Mouse (Mus musculus) heart, embryonic 16.5 days (tissue): ENCODE measurements around the gene Dgkh. TPM values are rescaled to one million over a fixed set of nuclear protein-coding genes. Genes with fewer than 3 reads are reported as not detected.
"Not testable (repeated sequence)": the region's sequence is repeated elsewhere in the genome, so short reads cannot be mapped to it uniquely, and the experiment has no call there.

Source experiments
- ATAC-seq: fragments of 200-750 bp; cut with Nextera tagmentation; replicated peaks from 2 replicates; pipeline ENCODE4 v1.8.0; 2017; ENCODE audit warnings: moderate number of reproducible peaks; ENCODE audit not compliant: insufficient read depth, low FRiP score; ENCODE audit errors: extremely low read depth
- H3K27ac ChIP-seq: fragments of 300-500 bp; sonication (generic); 2 replicates; pipeline ENCODE4 v1.5.1; 2014; ENCODE audit warnings: mild to moderate bottlenecking, low read length, control low read depth, moderate library complexity
- H3K27me3 ChIP-seq: fragments of 300-500 bp; sonication (generic); 2 replicates; pipeline ENCODE4 v1.6.1; 2014; ENCODE audit warnings: low read length, mixed read lengths; ENCODE audit not compliant: control insufficient read depth, insufficient read depth
- H3K36me3 ChIP-seq: fragments of 300-500 bp; sonication (generic); 2 replicates; pipeline ENCODE4 v1.6.1; 2014; ENCODE audit not compliant: control insufficient read depth, insufficient read depth
- H3K4me1 ChIP-seq: fragments of 300-500 bp; sonication (generic); 2 replicates; pipeline ENCODE4 v1.6.1; 2014; ENCODE audit warnings: low read length, mixed read lengths; ENCODE audit not compliant: control insufficient read depth, insufficient read depth
- H3K4me2 ChIP-seq: fragments of 300-500 bp; sonication (generic); 2 replicates; pipeline ENCODE4 v1.6.1; 2014; ENCODE audit warnings: low read depth, mild to moderate bottlenecking, control low read depth, low read length
- H3K4me3 ChIP-seq: fragments of 300-500 bp; sonication (generic); 2 replicates; pipeline ENCODE4 v1.5.1; 2014; ENCODE audit warnings: mild to moderate bottlenecking, control low read depth, low read length
- H3K9ac ChIP-seq: fragments of 300-500 bp; sonication (generic); 2 replicates; pipeline ENCODE4 v1.6.1; 2014; ENCODE audit warnings: low read length, control low read depth
- H3K9me3 ChIP-seq: fragments of 300-500 bp; sonication (generic); replicated peaks from 2 replicates; pipeline ENCODE4 v1.6.1; 2016; ENCODE audit warnings: low read length; ENCODE audit not compliant: control insufficient read depth
- WGBS: fragments of 180-500 bp; shearing (Covaris S2); extraction: QIAGEN DNeasy Blood & Tissue Kit; methylation state at CpG from one replicate; pipeline ENCODE4 v1.1.7; 2014; 5-methylcytosine and 5-hydroxymethylcytosine counted together
- polyA plus RNA-seq: library from polyadenylated mRNA; unstranded; fragments of >200 nt; fragmentation: Nextera tagmentation; extraction: Ambion mirVana; gene quantifications from 2 replicates; pipeline ENCODE4 v1.2.1, GENCODE M21; 2015

Dgkh gene
- polyA plus RNA-seq, 1 experiment from 2014 or later, result 1.1 TPM

- H3K4me3 ChIP-seq, result no peak overlapping the region
- 77% methylated on average over 2 of the region's 2 CpGs for WGBS
- no peak overlapping the region for H3K9ac ChIP-seq
- no peaks in the 10 kb centered on the region for H3K9me3 ChIP-seq
- no peaks in the 10 kb centered on the region for H3K4me1 ChIP-seq
- no peak overlapping the region for H3K4me2 ChIP-seq
- H3K27me3 ChIP-seq, result no peaks in the 10 kb centered on the region
- H3K36me3 ChIP-seq, result no peaks in the 10 kb centered on the region
- no peak overlapping the region for H3K27ac ChIP-seq
- no peak for ATAC-seq
Measured at GRCm38 (mm10) chr14:78748692-78749091, 16.1 kb upstream of the Dgkh start.

- WGBS, result 40% methylated on average over 14 of the region's 14 CpGs
Measured at GRCm38 (mm10) chr14:78747969-78748651, 15.5 kb upstream of the Dgkh start.

DNA sequence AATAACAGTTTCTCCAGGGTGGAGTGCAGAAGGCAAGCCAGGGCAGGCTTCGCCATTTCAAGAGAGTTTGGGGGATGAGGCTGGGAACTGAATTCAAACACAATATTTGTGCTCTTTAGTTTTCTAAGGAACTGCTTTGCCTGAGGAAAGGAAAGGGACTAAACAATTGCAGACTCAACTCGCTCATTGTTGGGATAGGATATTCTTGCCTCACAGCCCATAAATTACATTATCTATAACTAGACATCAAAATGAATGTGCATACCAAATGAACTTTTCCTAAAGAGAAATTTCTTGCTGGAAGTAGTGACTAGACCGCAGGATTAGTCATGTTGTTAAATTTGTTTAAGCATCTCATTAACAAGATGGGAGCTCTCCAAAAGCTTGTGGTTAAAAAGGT lies 14.9 kb upstream of the Dgkh start:
- H3K36me3 ChIP-seq, result no peaks in the 10 kb centered on the region
- H3K27ac ChIP-seq, result no peak overlapping the region
- H3K9ac ChIP-seq, result no peak overlapping the region
- ATAC-seq, result no peak
- no peaks in the 10 kb centered on the region for H3K4me1 ChIP-seq
- no peak overlapping the region for H3K4me3 ChIP-seq
- no peaks in the 10 kb centered on the region for H3K27me3 ChIP-seq
- 85% methylated on average over 3 of the region's 3 CpGs for WGBS
- H3K4me2 ChIP-seq, result no peak overlapping the region
- H3K9me3 ChIP-seq, result no peaks in the 10 kb centered on the region

More at GRCm38 (mm10) chr14:78747969-78748651, 15.5 kb upstream of the Dgkh start:
- no peak overlapping the region for H3K9ac ChIP-seq
- no peaks in the 10 kb centered on the region for H3K4me1 ChIP-seq
- no peak overlapping the region for H3K4me2 ChIP-seq
- no peak for ATAC-seq
- no peak overlapping the region for H3K4me3 ChIP-seq
- no peaks in the 10 kb centered on the region for H3K36me3 ChIP-seq
- no peaks in the 10 kb centered on the region for H3K9me3 ChIP-seq
- no peaks in the 10 kb centered on the region for H3K27me3 ChIP-seq
- no peak overlapping the region for H3K27ac ChIP-seq

DNA sequence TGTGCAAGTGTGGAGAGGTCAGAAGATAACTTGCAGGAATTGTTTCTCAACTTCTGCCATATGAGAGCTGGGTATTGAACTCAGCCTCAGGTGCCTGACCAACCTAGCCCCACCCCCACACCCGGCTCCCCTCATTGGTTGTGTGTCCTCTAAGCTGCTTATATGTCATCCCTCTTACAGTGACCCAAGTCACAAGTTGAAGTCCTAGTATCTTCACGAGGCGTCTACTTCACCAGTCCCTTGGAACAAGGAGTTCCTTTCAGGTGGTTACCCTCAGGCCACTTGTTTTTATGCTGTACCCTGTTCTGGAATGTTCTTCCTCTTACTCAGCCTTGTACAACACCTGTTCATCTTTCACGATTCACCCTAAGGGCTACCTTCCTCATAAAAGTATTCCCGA lies 2.0 kb upstream of the Dgkh start:
- H3K27me3 ChIP-seq, result no peaks in the 10 kb centered on the region; the same call in 1 of the 2 replicates
- no peaks in the 10 kb centered on the region for H3K36me3 ChIP-seq
- H3K27ac ChIP-seq, result no peak overlapping the region
- 55% methylated on average over 5 of the region's 5 CpGs for WGBS
- H3K4me1 ChIP-seq, result peaks cover 11% of the 10 kb centered on the region
- no peak overlapping the region for H3K4me3 ChIP-seq
- no peaks in the 10 kb centered on the region for H3K9me3 ChIP-seq
- no peak for ATAC-seq
- H3K4me2 ChIP-seq, result no peak overlapping the region
- H3K9ac ChIP-seq, result no peak overlapping the region

DNA sequence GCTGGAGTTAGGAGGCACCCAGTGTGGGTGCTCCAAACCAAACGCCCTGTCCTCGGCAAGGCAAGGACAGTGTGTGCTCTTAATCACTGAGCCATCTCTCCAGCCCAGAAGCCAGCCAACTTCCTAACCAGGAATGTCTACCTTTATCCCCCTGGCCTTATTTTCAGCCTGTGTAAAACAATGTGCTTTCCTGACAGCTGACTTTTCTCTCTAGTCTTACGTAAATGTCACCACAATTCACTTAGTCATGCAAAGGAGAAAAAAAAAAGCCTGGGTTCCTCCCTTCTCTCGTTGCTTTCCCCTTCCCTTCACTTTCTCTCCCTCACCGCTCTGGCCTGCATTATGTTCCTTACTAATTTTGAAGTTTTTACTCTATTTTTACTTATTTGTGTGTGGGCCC lies 1.6 kb upstream of the Dgkh start:
- WGBS, result 54% methylated on average over 5 of the region's 5 CpGs
- H3K36me3 ChIP-seq, H3K27ac ChIP-seq, H3K4me2 ChIP-seq, ATAC-seq, H3K9me3 ChIP-seq, H3K27me3 ChIP-seq, H3K4me3 ChIP-seq, H3K9ac ChIP-seq: not testable (repeated sequence)
- H3K4me1 ChIP-seq, result peaks cover 11% of the 10 kb centered on the region

DNA sequence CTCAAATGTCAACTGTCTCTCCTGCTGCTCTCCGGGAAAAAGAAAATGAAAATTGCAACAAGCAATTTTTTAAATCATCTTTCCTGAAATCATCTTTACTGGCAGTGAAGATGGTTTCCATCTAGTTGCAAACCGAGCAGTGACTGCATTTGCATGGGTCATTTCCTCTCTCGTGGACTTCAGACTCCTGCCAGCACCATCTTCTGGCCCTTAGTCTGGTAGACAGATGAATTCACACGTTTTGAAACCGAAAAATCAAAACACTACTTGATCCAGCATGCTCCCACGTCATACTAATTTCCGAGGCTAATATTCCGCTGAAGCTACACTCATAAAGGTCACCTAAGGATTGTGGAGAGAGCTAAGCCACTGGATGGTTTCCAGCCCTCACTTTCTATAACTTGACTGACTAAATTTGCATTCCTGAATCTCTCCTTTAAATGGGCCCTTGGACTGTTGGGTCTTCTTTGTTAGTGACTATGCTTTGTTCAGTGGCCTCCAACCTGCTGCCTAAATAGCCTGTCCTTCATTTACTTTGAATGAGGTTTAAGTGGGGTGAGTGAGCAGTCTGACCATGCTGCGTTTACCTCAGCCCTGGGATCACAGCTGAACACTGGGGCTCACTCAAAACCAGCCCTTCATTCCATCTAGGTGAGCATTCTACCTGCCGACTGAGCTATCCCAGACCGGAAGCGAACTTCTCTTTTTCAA lies 945 bp upstream of the Dgkh start:
- no peaks in the 10 kb centered on the region; the same call in 1 of the 2 replicates for H3K27me3 ChIP-seq
- no peak for ATAC-seq
- peak overlapping the region; percentile 100 for H3K4me2 ChIP-seq
- H3K9me3 ChIP-seq, result no peaks in the 10 kb centered on the region
- peak overlapping the region; percentile 84 for H3K9ac ChIP-seq
- H3K27ac ChIP-seq, result no peak overlapping the region; the same call in 1 of the 2 replicates
- WGBS, result 43% methylated on average over 12 of the region's 12 CpGs
- no peaks in the 10 kb centered on the region for H3K36me3 ChIP-seq
- peak overlapping the region; percentile 79 for H3K4me3 ChIP-seq
- H3K4me1 ChIP-seq, result peaks cover 11% of the 10 kb centered on the region

- Histone ChIP-seq H3K27ac (peak overlapping the region; percentile 82), H3K27me3 (no peaks in the 10 kb centered on the region; the same call in 1 of the 2 replicates), H3K9me3 (no peaks in the 10 kb centered on the region), H3K4me2 (peak overlapping the region; percentile 100), H3K4me1 (peaks cover 11% of the 10 kb centered on the region), H3K36me3 (no peaks in the 10 kb centered on the region), H3K4me3 (peak overlapping the region; percentile 79), H3K9ac (peak overlapping the region; percentile 84)
- WGBS, result under 1% methylated on average over 67 of the region's 90 CpGs
- peak; percentile 57 for ATAC-seq
Measured at GRCm38 (mm10) chr14:78731852-78732616, 542 bp downstream of the Dgkh start.

DNA sequence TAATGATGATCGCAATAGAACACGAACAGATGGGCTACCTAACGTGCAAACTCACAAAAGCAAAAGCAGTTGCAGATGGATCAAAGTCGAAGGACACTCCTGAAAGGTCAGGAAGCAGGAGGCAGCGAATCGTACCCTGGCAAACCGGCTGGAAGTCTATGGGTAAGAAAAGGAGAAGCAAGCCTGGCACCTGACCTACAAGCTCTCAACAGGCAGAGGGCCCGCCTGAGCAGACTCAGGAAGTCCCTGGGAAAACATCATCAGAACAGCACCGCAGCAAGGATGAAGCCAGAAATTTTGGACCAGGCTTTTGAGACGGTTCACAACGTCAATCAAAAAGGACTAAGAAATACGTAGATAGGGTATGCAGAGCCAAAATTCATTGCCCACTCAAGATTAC lies 1.3 kb downstream of the Dgkh start:
- H3K9me3 ChIP-seq, result no peaks in the 10 kb centered on the region
- H3K4me3 ChIP-seq, result peak overlapping the region; percentile 79
- no peaks in the 10 kb centered on the region; the same call in 1 of the 2 replicates for H3K27me3 ChIP-seq
- H3K4me1 ChIP-seq, result peaks cover 11% of the 10 kb centered on the region
- H3K27ac ChIP-seq, result no peak overlapping the region
- H3K9ac ChIP-seq, result no peak overlapping the region; the same call in 1 of the 2 replicates
- no peak for ATAC-seq
- 16% methylated on average over 12 of the region's 12 CpGs for WGBS
- H3K36me3 ChIP-seq, result no peaks in the 10 kb centered on the region
- H3K4me2 ChIP-seq, result peak overlapping the region; percentile 100
